Mouse (Mus musculus): Measurements from ENCODE around the gene Sin3a. TPM values are rescaled to one million over a fixed set of nuclear protein-coding genes. Genes with fewer than 3 reads are reported as not detected.
A peak's percentile ranks its signal among the peaks of the same experiment; 100 is the strongest.

Gene Sin3a
- total and polyA plus RNA-seq, 3 experiments: 27.0 to 715 (median 47.5) TPM

DNA sequence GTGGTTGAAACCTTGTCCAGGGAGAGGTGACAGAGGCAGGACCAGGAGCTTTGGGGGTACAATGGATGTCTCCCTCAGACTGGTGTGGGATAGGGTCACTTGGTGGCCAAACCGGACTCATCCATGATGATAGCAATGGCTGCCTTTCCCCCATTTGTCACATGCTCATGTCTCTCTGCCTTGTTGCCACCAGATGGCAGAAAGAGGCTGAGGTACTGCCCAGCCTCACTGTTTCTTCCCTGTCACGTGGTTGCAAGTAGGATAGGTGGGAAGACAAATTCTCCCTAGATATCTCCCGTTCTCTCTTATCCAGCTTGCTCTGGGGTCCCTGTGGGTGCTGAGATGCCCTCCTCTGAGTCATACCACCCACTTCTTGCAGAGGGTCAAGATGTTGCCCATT lies 90.7 kb downstream of the Sin3a start (continued):
- TF ChIP-seq TCF12 (IDR thresholded peaks at IDR 0.05; ENCODE audit: low read depth, low read length): 0 out of 2 replicates have a peak, but pooled peaks have one; percentile 12
- peak in 1 of 2 experiments; percentile 81; a peak in 3 of 4 replicates for TF ChIP-seq USF2 (IDR thresholded peaks at IDR 0.05; ENCODE audit: borderline replicate concordance in 1 of 2, insufficient read depth in 1 of 2, low read depth in 1 of 2, low read length in 2 of 2)
- TF ChIP-seq MAZ (IDR thresholded peaks at IDR 0.05; ENCODE audit: low read depth, low read length): no peak
- no peak for TF ChIP-seq ETS1 (IDR thresholded peaks at IDR 0.05; ENCODE audit: low read depth, low read length)
- TF ChIP-seq GATA1 (IDR thresholded peaks at IDR 0.05; ENCODE audit: low read depth, low read length): no peak
- no peak for TF ChIP-seq NELFE (IDR thresholded peaks at IDR 0.05; ENCODE audit: low read depth, low read length)
- TF ChIP-seq TAL1 (IDR thresholded peaks at IDR 0.05; ENCODE audit: low read length): no peak
- no peak for TF ChIP-seq CHD2 (IDR thresholded peaks at IDR 0.05; ENCODE audit: low read length)
- TF ChIP-seq ZMIZ1 (IDR thresholded peaks at IDR 0.05; ENCODE audit: low read depth, low read length): no peak

DNA sequence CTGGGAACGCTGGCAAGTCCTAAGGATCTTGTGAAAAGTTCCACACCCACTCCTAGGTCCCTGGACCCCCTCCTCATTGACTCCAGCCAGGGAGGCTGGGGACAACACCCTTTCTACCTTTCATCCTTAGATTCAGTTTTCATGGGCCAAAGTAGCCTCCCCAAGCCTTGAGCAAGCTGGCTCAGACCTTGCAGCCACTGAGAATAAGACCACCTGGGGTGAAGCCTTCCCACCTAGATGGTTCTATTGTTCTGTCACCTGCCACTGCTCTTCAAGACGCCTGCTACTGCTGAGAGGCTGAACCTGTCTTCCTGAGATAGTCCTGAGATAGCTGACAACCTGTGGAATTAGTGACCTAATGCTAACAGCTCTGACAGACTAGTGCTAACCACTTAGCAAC lies 91.3 kb downstream of the Sin3a start:
- H3K4me3 ChIP-seq (ENCODE audit: control insufficient read depth in 1 of 2, insufficient read depth in 1 of 2, low read depth in 2 of 2, low read length in 2 of 2): no peak overlapping the region
- no peaks in the 10 kb centered on the region for H3K27me3 ChIP-seq (ENCODE audit: control insufficient read depth in 1 of 2, insufficient read depth in 2 of 2, low read length in 2 of 2)
- H3K27ac ChIP-seq (ENCODE audit: control insufficient read depth, low read depth, low read length): no peak overlapping the region
- no peaks in the 10 kb centered on the region for H3K79me2 ChIP-seq (ENCODE audit: control insufficient read depth, insufficient read depth, low read length, poor library complexity)
- DNase-seq (ENCODE audit: low read depth, low spot score): no peak
- TF ChIP-seq MYC (IDR thresholded peaks at IDR 0.05; ENCODE audit: low read depth, low read length) (no peak), ZKSCAN1 (IDR thresholded peaks at IDR 0.05; ENCODE audit: low read depth, low read length) (no peak), MXI1 (IDR thresholded peaks at IDR 0.05; ENCODE audit: low read depth, low read length) (no peak), POLR2AphosphoS2 (IDR thresholded peaks at IDR 0.05; ENCODE audit: low read length) (no peak), POLR2A (IDR thresholded peaks at IDR 0.05; ENCODE audit: control insufficient read depth in 1 of 2, insufficient read depth in 1 of 2, low read depth in 1 of 2, low read length in 2 of 2, poor library complexity in 1 of 2) (no peak), POLR2AphosphoS5 (IDR thresholded peaks at IDR 0.05; ENCODE audit: borderline replicate concordance, low read depth, low read length) (no peak), SMC3 (IDR thresholded peaks at IDR 0.05; ENCODE audit: low read depth, low read length) (no peak), TAL1 (IDR thresholded peaks at IDR 0.05; ENCODE audit: low read length) (no peak), ELF1 (IDR thresholded peaks at IDR 0.05; ENCODE audit: low read depth, low read length) (no peak)
- peaks cover 0 to 15% of the 10 kb centered on the region in 2 experiments; a peak in 2 of 4 replicates for H3K4me1 ChIP-seq (ENCODE audit: control insufficient read depth in 1 of 2, insufficient read depth in 2 of 2, low read length in 2 of 2)
- H3K36me3 ChIP-seq (ENCODE audit: control insufficient read depth in 1 of 2, insufficient read depth in 2 of 2, low read length in 2 of 2): peaks cover 0 to 3% of the 10 kb centered on the region in 2 experiments; a peak in 2 of 4 replicates
- peak overlapping the region; percentile 39; the same call in 1 of the 2 replicates for H3K9ac ChIP-seq (ENCODE audit: control insufficient read depth, low read depth, low read length, poor library complexity, severe bottlenecking)
- no peaks in the 10 kb centered on the region for H3K9me3 ChIP-seq (replicated peaks; ENCODE audit: insufficient read depth, low read length)

DNA sequence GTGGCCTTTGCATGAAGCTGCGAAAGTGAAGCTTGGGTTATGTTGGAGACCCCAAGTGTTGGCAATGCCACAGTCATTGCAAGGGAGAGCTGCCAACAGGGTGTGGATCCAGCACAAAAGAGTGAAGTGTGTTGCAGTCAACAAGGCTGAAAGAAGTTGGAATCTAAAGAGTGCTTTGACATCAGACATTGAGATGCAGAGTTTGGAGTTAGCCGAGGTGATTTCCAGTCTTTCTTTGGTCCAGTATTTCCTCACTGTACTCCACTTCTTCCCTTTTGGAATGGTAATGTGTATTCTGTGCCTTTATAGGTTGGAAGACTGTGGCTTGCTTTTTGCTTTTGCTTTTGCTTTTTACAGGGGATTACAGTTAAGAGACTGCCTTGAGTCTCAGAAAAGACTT lies 94.3 kb downstream of the Sin3a start:
- Histone ChIP-seq H3K4me1 (ENCODE audit: control insufficient read depth in 1 of 2, insufficient read depth in 2 of 2, low read length in 2 of 2) (peaks cover 0 to 9% of the 10 kb centered on the region in 2 experiments; a peak in 2 of 4 replicates), H3K4me3 (ENCODE audit: control insufficient read depth in 1 of 2, insufficient read depth in 1 of 2, low read depth in 2 of 2, low read length in 2 of 2) (no peak overlapping the region), H3K9me3 (replicated peaks; ENCODE audit: insufficient read depth, low read length) (no peaks in the 10 kb centered on the region), H3K9ac (ENCODE audit: control insufficient read depth, low read depth, low read length, poor library complexity, severe bottlenecking) (no peak overlapping the region), H3K36me3 (ENCODE audit: control insufficient read depth in 1 of 2, insufficient read depth in 2 of 2, low read length in 2 of 2) (no peaks in the 10 kb centered on the region; a peak in 1 of 4 replicates), H3K27ac (ENCODE audit: control insufficient read depth, low read depth, low read length) (no peak overlapping the region), H3K27me3 (ENCODE audit: control insufficient read depth in 1 of 2, insufficient read depth in 2 of 2, low read length in 2 of 2) (no peaks in the 10 kb centered on the region), H3K79me2 (ENCODE audit: control insufficient read depth, insufficient read depth, low read length, poor library complexity) (no peaks in the 10 kb centered on the region)
- no peak for DNase-seq (ENCODE audit: low read depth, low spot score)
- TF ChIP-seq ETS1 (IDR thresholded peaks at IDR 0.05; ENCODE audit: low read depth, low read length): no peak
- TF ChIP-seq POLR2AphosphoS2 (IDR thresholded peaks at IDR 0.05; ENCODE audit: low read length): no peak
- no peak for TF ChIP-seq E2F4 (IDR thresholded peaks at IDR 0.05; ENCODE audit: borderline replicate concordance, low read depth, low read length)
- TF ChIP-seq SIN3A (IDR thresholded peaks at IDR 0.05; ENCODE audit: low read length): no peak
- no peak for TF ChIP-seq GABPA (IDR thresholded peaks at IDR 0.05; ENCODE audit: low read depth, low read length)
- TF ChIP-seq USF1 (IDR thresholded peaks at IDR 0.05; ENCODE audit: low read depth, low read length): no peak
- no peak for TF ChIP-seq MAFK (IDR thresholded peaks at IDR 0.05; ENCODE audit: borderline replicate concordance, low read depth, low read length)
- TF ChIP-seq HCFC1 (IDR thresholded peaks at IDR 0.05; ENCODE audit: low read depth, low read length): no peak
- no peak for TF ChIP-seq POLR2AphosphoS5 (IDR thresholded peaks at IDR 0.05; ENCODE audit: borderline replicate concordance, low read depth, low read length)
- TF ChIP-seq CHD2 (IDR thresholded peaks at IDR 0.05; ENCODE audit: low read length): no peak
- no peak for TF ChIP-seq UBTF (IDR thresholded peaks at IDR 0.05; ENCODE audit: borderline replicate concordance, insufficient read depth, low read depth, low read length)
- TF ChIP-seq POLR2A (IDR thresholded peaks at IDR 0.05; ENCODE audit: control insufficient read depth in 1 of 2, insufficient read depth in 1 of 2, low read depth in 1 of 2, low read length in 2 of 2, poor library complexity in 1 of 2): no peak
- no peak for TF ChIP-seq BHLHE40 (IDR thresholded peaks at IDR 0.05; ENCODE audit: borderline replicate concordance, low read depth, low read length)

Measured in MEL (cell line).